Mouse (Mus musculus) bone marrow, adult 2 months (tissue): ENCODE results near the gene Pet117. TPM values are rescaled to one million over a fixed set of nuclear protein-coding genes. Genes with fewer than 3 reads are reported as not detected.

ENCODE experiments used
- H3K27ac ChIP-seq: fragments of 200-500 bp; 2 replicates; pipeline ENCODE4 v1.5.1; 2012; ENCODE audit warnings: low read depth, mild to moderate bottlenecking, control low read depth, inconsistent platforms, low read length; ENCODE audit not compliant: control insufficient read depth, poor library complexity, insufficient read depth
- H3K4me1 ChIP-seq: fragments of 200-500 bp; 2 replicates; pipeline ENCODE4 v1.6.1; 2011; ENCODE audit warnings: low read length; ENCODE audit not compliant: control insufficient read depth, insufficient read depth
- H3K4me3 ChIP-seq: fragments of 200-500 bp; replicated peaks from 2 replicates; pipeline ENCODE3; 2011; ENCODE audit warnings: mild to moderate bottlenecking, low read depth, low read length, control low read depth; ENCODE audit not compliant: control insufficient read depth
- CTCF ChIP-seq: fragments of 200-500 bp; IDR thresholded peaks from 2 replicates; pipeline ENCODE4 v1.5.1; 2011; ENCODE audit warnings: low read length, control low read depth; ENCODE audit not compliant: control insufficient read depth, insufficient read depth
- POLR2A ChIP-seq: fragments of 200-500 bp; IDR thresholded peaks from 2 replicates; pipeline ENCODE4 v1.6.1; 2011; ENCODE audit warnings: low read depth, mild to moderate bottlenecking, control low read depth, low read length, borderline replicate concordance; ENCODE audit not compliant: control insufficient read depth
- WGBS: fragments of 180-500 bp; shearing (Covaris S2); methylation state at CpG from one replicate; pipeline ENCODE4 v1.1.7; 2018; 5-methylcytosine and 5-hydroxymethylcytosine counted together
- polyA plus RNA-seq: library from polyadenylated mRNA; stranded (reverse); fragments of >200 nt; gene quantifications from 2 replicates; pipeline ENCODE4 v1.2.4, GENCODE M21; 2011; ENCODE audit warnings: low replicate concordance; ENCODE audit not compliant: missing spikeins, insufficient read depth, insufficient read length

Gene Pet117
- polyA plus RNA-seq, 1 experiment = not detected

- H3K27ac ChIP-seq = no peak overlapping the region
- 85% methylated on average over 4 of the region's 4 CpGs for WGBS
- no peaks in the 10 kb centered on the region for H3K4me1 ChIP-seq
- H3K4me3 ChIP-seq = no peak overlapping the region
- TF ChIP-seq POLR2A = no peak
- TF ChIP-seq CTCF = no peak
These were observed 30.7 kb downstream of the Pet117 start for GRCm38 (mm10) chr2:144399531-144399930.

GRCm38 (mm10) chr2:144400659-144401058 lies 31.9 kb downstream of the Pet117 start:
- whole genome bisulfite sequencing = 78% methylated on average over 6 of the region's 6 CpGs
- Histone ChIP-seq H3K4me1 (no peaks in the 10 kb centered on the region), H3K4me3 (no peak overlapping the region), H3K27ac (no peak overlapping the region)
- TF ChIP-seq POLR2A = no peak
- no peak for TF ChIP-seq CTCF

- no peaks in the 10 kb centered on the region for H3K4me1 ChIP-seq
- H3K27ac ChIP-seq = no peak overlapping the region
- WGBS = 81% methylated on average over 4 of the region's 4 CpGs
- TF ChIP-seq POLR2A = no peak
- no peak for TF ChIP-seq CTCF
- no peak overlapping the region for H3K4me3 ChIP-seq
These were observed 40.2 kb downstream of the Pet117 start for GRCm38 (mm10) chr2:144409037-144409436.

- WGBS = 76% methylated on average over 3 of the region's 3 CpGs
- no peak overlapping the region for H3K4me3 ChIP-seq
- no peak for TF ChIP-seq CTCF
- TF ChIP-seq POLR2A = no peak
- H3K27ac ChIP-seq = no peak overlapping the region
- no peaks in the 10 kb centered on the region for H3K4me1 ChIP-seq
These were observed 41.8 kb downstream of the Pet117 start for GRCm38 (mm10) chr2:144410603-144411002.

GRCm38 (mm10) chr2:144414646-144415045 lies 45.9 kb downstream of the Pet117 start:
- H3K4me3 ChIP-seq = no peak overlapping the region
- no peak overlapping the region for H3K27ac ChIP-seq
- H3K4me1 ChIP-seq = no peaks in the 10 kb centered on the region
- WGBS = 77% methylated on average over 1 of the region's 1 CpGs
- TF ChIP-seq CTCF (no peak), POLR2A (no peak)

GRCm38 (mm10) chr2:144416859-144417258 lies 48.1 kb downstream of the Pet117 start:
- H3K4me3 ChIP-seq = no peak overlapping the region
- no peak for TF ChIP-seq CTCF
- TF ChIP-seq POLR2A = no peak
- H3K4me1 ChIP-seq = no peaks in the 10 kb centered on the region
- H3K27ac ChIP-seq = no peak overlapping the region
- 68% methylated on average over 8 of the region's 8 CpGs for WGBS

- 74% methylated on average over 2 of the region's 2 CpGs for WGBS
These were observed 49.3 kb downstream of the Pet117 start for GRCm38 (mm10) chr2:144418062-144418461.

GRCm38 (mm10) chr2:144422094-144422675 lies 53.4 kb downstream of the Pet117 start:
- Histone ChIP-seq H3K27ac (no peak overlapping the region), H3K4me1 (no peaks in the 10 kb centered on the region), H3K4me3 (no peak overlapping the region)
- TF ChIP-seq POLR2A = no peak
- no peak for TF ChIP-seq CTCF
- 73% methylated on average over 10 of the region's 10 CpGs for WGBS

More at GRCm38 (mm10) chr2:144418062-144418461, 49.3 kb downstream of the Pet117 start:
- Histone ChIP-seq H3K4me1 (no peaks in the 10 kb centered on the region), H3K4me3 (no peak overlapping the region), H3K27ac (no peak overlapping the region)
- TF ChIP-seq POLR2A (no peak), CTCF (no peak)

Other genes starting within 250 kb of the Pet117 start
- gene Mgme1, start 98.3 kb upstream of the Pet117 start, polyA plus RNA-seq = 3.1 and 5.5 TPM in 2 replicates
- gene Snx5, start 98.1 kb upstream of the Pet117 start, polyA plus RNA-seq = 185 and 274 TPM in 2 replicates
- 0.97 TPM in 1 of 2 replicates, not detected in the other for gene Ovol2, start 36.9 kb upstream of the Pet117 start, polyA plus RNA-seq
- gene Kat14, start within 50 bp of the Pet117 start, polyA plus RNA-seq = 17.5 and 20.0 TPM in 2 replicates
- 0.29 and 0.37 TPM in 2 replicates for gene Dzank1, start 158.4 kb downstream of the Pet117 start, polyA plus RNA-seq
- gene Polr3f, start 158.7 kb downstream of the Pet117 start, polyA plus RNA-seq = 5.1 and 7.3 TPM in 2 replicates
- 4.0 and 4.6 TPM in 2 replicates for gene Rbbp9, start 181.9 kb downstream of the Pet117 start, polyA plus RNA-seq
- 14.0 and 20.1 TPM in 2 replicates for gene Sec23b, start 187.2 kb downstream of the Pet117 start, polyA plus RNA-seq
- gene Smim26, start 225.1 kb downstream of the Pet117 start, polyA plus RNA-seq = 5.8 and 24.7 TPM in 2 replicates
- 3.3 and 5.6 TPM in 2 replicates for gene Dtd1, start 230.9 kb downstream of the Pet117 start, polyA plus RNA-seq